Mouse (Mus musculus): Measurements from ENCODE around the gene Sec63.

DNA sequence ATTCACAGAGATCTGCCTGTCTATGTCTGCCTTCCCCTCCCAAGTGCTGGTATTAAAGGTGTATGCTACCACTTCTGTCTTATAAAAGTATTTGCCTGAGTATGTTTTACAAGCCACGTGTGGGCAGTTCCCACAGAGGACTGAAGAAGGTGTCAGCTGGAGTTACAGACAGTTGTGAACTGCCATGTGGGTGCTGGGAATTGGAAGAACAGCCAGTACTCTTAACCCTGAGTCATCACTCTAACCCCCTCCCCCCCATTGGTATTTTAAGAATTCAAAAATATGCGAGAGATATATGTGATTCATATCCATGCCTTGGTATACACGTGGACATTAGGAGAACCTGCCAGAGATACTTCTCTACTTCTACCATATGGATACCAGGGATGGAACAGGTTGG is 20.4 kb downstream of the Sec63 start:
- TF ChIP-seq CTCF (IDR thresholded peaks at IDR 0.05; ENCODE audit: control insufficient read depth, insufficient read depth, insufficient read length) (no peak), MAX (IDR thresholded peaks at IDR 0.05) (peak; percentile 76), USF1 (IDR thresholded peaks at IDR 0.05; ENCODE audit: low read depth) (no peak), CEBPB (IDR thresholded peaks at IDR 0.05; ENCODE audit: low read depth) (no peak), MYOG (IDR thresholded peaks at IDR 0.05; ENCODE audit: control insufficient read depth, extremely low read depth, insufficient read length) (no peak)
